Mouse (Mus musculus): ENCODE results near the gene Rnf10. TPM values are rescaled to one million over a fixed set of nuclear protein-coding genes. Genes with fewer than 3 reads are reported as not detected.

Rnf10 gene
- 77.1 and 83.9 TPM in 2 replicates for polyA plus RNA-seq (2014; fragmentation: Nextera tagmentation; extraction: Ambion mirVana)

DNA sequence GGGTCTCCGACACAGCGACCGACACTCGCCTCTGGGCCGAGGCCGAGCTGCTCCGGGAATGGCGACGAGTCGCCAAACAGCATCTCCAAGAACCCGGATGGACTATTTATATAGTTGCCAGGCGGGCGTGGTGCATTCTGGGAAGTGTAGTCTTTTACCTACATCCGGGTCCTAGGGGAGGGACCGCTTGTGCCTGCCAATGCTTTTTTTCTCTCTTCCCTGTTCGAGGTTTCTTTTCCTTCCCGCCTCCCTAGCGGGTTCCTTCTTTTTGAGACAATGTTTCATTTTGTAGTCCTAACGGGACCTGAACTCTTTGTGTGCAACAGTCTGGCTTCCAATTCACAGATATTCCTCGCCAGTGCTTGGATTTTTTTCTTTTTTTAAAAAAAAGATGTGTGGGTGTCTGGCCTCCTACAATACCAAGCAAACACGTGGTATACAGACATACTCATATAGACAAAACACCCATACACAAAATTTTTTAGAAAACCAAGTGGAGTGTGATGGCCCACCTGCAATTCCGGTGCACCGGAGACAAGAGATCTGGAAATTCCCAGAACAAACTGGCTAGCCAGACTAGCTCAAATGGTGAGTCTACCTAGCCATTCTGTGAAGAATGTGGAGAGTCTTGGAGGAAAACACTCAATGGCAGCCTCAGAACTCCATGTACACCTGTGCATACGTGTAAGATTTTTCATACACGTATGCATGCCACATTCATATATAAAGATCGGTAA lies at the start of gene Rnf10:
Rnf10 (minus strand) TSS at position 87 of the 737 bp plus-strand sequence.
- peak; percentile 79 for ATAC-seq (ENCODE audit: insufficient number of reproducible peaks, insufficient read depth, low FRiP score, low read depth)
- Histone ChIP-seq H3K4me2 (ENCODE audit: low read length) (peak within 1 kb of the TSS; percentile 73), H3K9me3 (ENCODE audit: control insufficient read depth, low read length) (no peaks in the 10 kb centered on the region), H3K36me3 (ENCODE audit: control insufficient read depth, insufficient read depth, low read length) (peaks cover 22% of the 10 kb centered on the region), H3K4me1 (ENCODE audit: control insufficient read depth in 2 of 2, insufficient read depth in 2 of 2, low read length in 2 of 2) (peaks cover 5 to 40% of the 10 kb centered on the region in 2 experiments), H3K4me3 (ENCODE audit: control insufficient read depth in 1 of 2, insufficient read depth in 1 of 2, low read depth in 1 of 2, low read length in 2 of 2) (peak within 1 kb of the TSS; percentile 84 to 95), H3K27me3 (ENCODE audit: control insufficient read depth, insufficient read depth, low read length) (no peaks in the 10 kb centered on the region), H3K27ac (replicated peaks in 1 of 2; ENCODE audit: control insufficient read depth in 1 of 2, insufficient read depth in 1 of 2, low read depth in 2 of 2, low read length in 2 of 2) (peak within 1 kb of the TSS; percentile 75 to 83), H3K9ac (ENCODE audit: low read length) (peak within 1 kb of the TSS; percentile 99)
- 13% methylated on average over 26 of the region's 26 CpGs for WGBS

DNA sequence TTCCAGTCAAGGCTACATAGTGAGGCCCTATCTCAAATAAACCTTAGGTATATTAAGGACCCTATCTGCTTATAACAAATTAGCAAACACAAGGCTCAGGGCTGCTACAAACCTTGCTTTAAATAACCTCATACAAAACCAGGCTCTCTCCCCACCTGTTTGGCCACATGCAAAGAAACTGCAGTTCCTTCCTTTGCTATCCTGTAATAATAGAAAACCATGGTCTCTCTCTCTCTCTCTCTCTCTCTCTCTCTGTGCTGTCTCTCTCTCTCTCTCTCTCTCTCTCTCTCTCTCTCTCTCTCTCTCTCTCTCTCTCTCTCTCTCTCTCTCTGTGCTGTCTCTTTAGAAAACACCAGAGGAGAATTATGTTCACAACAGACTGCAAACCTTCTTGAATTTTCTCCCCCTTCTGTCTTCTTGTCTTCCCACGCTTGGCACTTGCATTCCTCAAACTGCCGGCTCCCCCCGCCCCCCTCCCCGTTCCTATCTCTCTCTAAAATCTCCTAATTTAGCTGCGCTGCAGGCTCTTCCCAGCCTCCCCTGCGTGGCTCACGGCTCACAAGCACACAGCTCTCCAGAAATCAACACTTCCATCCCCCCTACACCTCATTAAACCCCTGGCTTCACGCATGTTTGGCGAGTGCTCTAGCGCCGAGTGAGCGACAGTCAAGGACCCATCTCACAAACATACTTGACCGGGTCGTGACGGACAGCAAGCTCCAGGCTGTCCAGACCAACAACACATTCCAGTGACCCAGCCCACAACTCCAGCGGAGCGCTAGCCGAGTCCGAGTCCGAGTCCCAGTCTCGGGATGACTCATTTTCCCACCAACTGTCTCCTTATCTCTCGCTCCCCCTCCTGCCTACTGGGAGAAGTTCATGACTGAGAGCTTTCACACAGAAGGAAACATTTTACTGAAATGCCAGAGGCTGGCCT lies 46.6 kb upstream of the Rnf10 start:
- Histone ChIP-seq H3K9me3 (ENCODE audit: control insufficient read depth, low read length) (no peaks in the 10 kb centered on the region), H3K4me3 (ENCODE audit: control insufficient read depth in 1 of 2, insufficient read depth in 1 of 2, low read depth in 1 of 2, low read length in 2 of 2) (peak overlapping the region; percentile 43 to 45), H3K27me3 (ENCODE audit: control insufficient read depth, insufficient read depth, low read length) (no peaks in the 10 kb centered on the region), H3K4me2 (ENCODE audit: low read length) (peak overlapping the region; percentile 88), H3K27ac (replicated peaks in 1 of 2; ENCODE audit: control insufficient read depth in 1 of 2, insufficient read depth in 1 of 2, low read depth in 2 of 2, low read length in 2 of 2) (peak overlapping the region; percentile 59 to 69), H3K9ac (ENCODE audit: low read length) (peak overlapping the region; percentile 70), H3K4me1 (ENCODE audit: control insufficient read depth in 2 of 2, insufficient read depth in 2 of 2, low read length in 2 of 2) (peaks cover 22 to 23% of the 10 kb centered on the region in 2 experiments), H3K36me3 (ENCODE audit: control insufficient read depth, insufficient read depth, low read length) (no peaks in the 10 kb centered on the region)
- ATAC-seq (ENCODE audit: insufficient number of reproducible peaks, insufficient read depth, low FRiP score, low read depth), result peak; percentile 73
- WGBS, result under 1% methylated on average over 22 of the region's 22 CpGs

DNA sequence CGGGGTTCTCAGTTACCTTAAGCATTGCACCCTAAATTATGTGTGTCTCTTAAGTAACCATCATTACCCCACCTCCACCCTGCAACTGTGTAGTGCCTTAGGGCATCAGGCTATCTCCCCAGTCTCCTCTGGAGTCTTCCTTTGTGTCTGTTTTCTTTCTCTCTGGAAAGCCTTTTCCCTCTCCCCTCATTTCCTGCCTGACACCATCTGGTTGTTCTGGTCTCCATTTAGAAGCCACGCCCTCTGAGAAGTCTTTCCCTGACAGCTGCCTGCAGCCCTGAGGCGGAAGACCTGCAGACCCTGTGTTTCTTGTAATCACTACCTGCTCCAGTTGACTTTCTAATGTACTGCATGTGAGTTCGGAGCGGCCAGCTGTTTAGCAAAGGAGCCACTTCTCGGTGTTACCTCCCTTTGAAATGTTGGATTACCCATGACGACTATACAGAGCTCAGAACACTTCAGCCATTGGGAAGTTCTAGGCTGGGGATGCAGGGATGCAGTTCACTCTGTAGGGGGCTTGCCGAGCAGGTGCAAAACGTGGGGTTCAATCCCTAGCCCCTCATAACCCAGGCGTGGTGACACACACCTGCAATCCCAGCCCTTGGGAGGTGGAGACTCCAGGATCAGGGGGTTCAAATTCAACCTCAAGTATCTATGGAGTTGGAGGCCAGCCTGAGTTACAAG lies 45.1 kb upstream of the Rnf10 start:
- ATAC-seq (ENCODE audit: insufficient number of reproducible peaks, insufficient read depth, low FRiP score, low read depth), result peak; percentile 53; the same call in 1 of the 2 replicates
- Histone ChIP-seq H3K4me2 (ENCODE audit: low read length) (peak overlapping the region; percentile 40), H3K4me3 (ENCODE audit: control insufficient read depth in 1 of 2, insufficient read depth in 1 of 2, low read depth in 1 of 2, low read length in 2 of 2) (no peak overlapping the region), H3K36me3 (ENCODE audit: control insufficient read depth, insufficient read depth, low read length) (no peaks in the 10 kb centered on the region), H3K9me3 (ENCODE audit: control insufficient read depth, low read length) (no peaks in the 10 kb centered on the region), H3K27me3 (ENCODE audit: control insufficient read depth, insufficient read depth, low read length) (no peaks in the 10 kb centered on the region), H3K4me1 (ENCODE audit: control insufficient read depth in 2 of 2, insufficient read depth in 2 of 2, low read length in 2 of 2) (peaks cover 32 to 34% of the 10 kb centered on the region in 2 experiments), H3K27ac (replicated peaks in 1 of 2; ENCODE audit: control insufficient read depth in 1 of 2, insufficient read depth in 1 of 2, low read depth in 2 of 2, low read length in 2 of 2) (peak overlapping the region; percentile 47 to 56; a peak in 3 of 4 replicates), H3K9ac (ENCODE audit: low read length) (no peak overlapping the region)
- WGBS, result 13% methylated on average over 10 of the region's 10 CpGs

DNA sequence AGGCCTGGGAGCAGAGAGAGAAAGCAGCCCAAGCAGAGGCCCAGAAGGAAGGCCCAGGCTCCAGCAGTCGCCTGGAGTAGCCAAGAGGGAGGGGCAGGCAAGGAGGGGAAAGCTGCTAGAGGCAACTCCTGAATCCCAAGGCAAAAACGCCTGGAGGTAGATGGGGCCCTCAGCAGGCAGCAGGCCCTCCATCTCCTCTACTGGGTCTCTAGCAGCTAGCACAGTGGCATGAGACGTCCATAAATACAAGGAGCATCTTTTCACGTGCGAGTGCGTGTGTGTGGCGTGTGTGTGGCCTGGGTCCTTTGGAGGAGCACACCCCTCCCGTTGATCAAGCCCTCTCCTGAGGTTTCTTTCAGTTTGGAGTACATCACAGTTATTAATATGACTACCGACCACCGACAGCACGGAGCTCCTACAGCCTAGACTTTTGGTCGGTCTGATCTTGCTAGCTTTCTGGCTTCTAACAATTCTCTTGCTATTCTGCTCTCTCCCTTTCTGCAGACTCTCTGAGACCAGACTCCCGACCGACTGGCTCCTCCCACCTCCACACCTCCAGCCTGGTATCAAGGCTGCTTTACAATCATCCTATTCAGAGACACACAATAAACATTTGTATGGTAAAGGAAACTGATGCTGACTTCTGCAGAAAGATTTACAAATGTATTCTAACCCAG lies 44.4 kb upstream of the Rnf10 start:
- peak overlapping the region; percentile 26; the same call in 1 of the 2 replicates for H3K9ac ChIP-seq (ENCODE audit: low read length)
- H3K9me3 ChIP-seq (ENCODE audit: control insufficient read depth, low read length), result no peaks in the 10 kb centered on the region
- H3K4me3 ChIP-seq (ENCODE audit: control insufficient read depth in 1 of 2, insufficient read depth in 1 of 2, low read depth in 1 of 2, low read length in 2 of 2), result no peak overlapping the region
- ATAC-seq (ENCODE audit: insufficient number of reproducible peaks, insufficient read depth, low FRiP score, low read depth), result no peak
- H3K4me1 ChIP-seq (ENCODE audit: control insufficient read depth in 2 of 2, insufficient read depth in 2 of 2, low read length in 2 of 2), result peaks cover 35 to 39% of the 10 kb centered on the region in 2 experiments
- peak overlapping the region; percentile 47 to 56; a peak in 3 of 4 replicates for H3K27ac ChIP-seq (replicated peaks in 1 of 2; ENCODE audit: control insufficient read depth in 1 of 2, insufficient read depth in 1 of 2, low read depth in 2 of 2, low read length in 2 of 2)
- H3K4me2 ChIP-seq (ENCODE audit: low read length), result peak overlapping the region; percentile 40
- 14% methylated on average over 14 of the region's 14 CpGs for WGBS
- H3K36me3 ChIP-seq (ENCODE audit: control insufficient read depth, insufficient read depth, low read length), result no peaks in the 10 kb centered on the region
- no peaks in the 10 kb centered on the region for H3K27me3 ChIP-seq (ENCODE audit: control insufficient read depth, insufficient read depth, low read length)

DNA sequence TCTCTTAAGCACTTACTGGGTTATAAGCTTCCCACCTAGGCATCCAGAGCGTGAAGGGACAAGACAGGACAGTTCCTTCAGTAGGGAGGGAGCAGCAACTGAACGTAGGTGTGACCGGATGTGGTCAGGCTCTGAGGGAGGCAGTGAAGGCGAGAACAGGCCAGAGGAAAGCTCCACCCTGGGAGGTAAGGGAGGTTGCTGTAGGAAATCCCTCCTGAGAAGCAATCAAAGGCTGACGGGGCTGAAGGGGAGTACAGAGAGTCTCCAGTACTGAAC lies 40.9 kb upstream of the Rnf10 start:
- ATAC-seq (ENCODE audit: insufficient number of reproducible peaks, insufficient read depth, low FRiP score, low read depth), result no peak

DNA sequence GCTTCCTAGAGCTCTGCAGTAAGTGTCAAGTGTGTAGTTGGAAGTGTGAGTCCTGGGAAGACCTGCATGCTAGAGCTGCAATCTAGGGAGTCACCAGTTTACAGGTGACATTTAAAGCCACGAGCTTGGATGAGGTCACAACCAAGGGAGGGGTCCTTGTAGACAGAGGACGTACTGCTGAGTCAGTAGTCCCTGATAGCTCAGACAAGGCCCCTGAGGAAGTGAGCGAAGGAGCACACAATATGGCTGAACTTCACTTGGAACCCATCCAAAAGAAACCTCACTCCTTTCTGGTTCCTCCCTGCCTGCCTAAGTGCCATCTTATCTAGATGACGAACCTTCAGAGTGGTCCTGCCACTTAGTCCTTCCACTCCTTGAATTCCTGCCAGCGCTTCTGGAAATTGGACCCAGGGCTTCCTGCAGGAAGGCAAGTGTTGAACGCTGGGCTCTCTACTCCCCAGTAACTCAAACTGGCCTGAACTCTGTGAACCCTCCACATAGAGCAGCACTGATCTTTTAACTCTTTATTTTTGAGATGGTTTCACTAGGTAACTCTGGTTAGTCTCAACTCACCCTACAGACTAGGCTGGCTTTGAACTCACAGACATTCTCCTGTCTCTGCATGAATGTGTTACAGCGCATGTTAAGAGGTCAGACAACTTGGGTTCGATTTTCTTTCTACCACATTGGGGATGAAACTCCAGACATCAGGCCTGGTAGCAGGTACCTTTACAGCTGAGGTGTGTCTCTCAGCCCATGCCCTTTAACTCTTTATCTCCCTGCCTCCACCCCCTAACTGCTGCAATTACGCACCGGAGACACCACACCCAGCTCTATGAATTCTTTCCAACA lies 40.3 kb upstream of the Rnf10 start:
- H3K27ac ChIP-seq (replicated peaks in 1 of 2; ENCODE audit: control insufficient read depth in 1 of 2, insufficient read depth in 1 of 2, low read depth in 2 of 2, low read length in 2 of 2), result peak overlapping the region; percentile 28 to 41; a peak in 2 of 4 replicates
- H3K9me3 ChIP-seq (ENCODE audit: control insufficient read depth, low read length), result no peaks in the 10 kb centered on the region
- H3K9ac ChIP-seq (ENCODE audit: low read length), result no peak overlapping the region
- H3K4me3 ChIP-seq (ENCODE audit: control insufficient read depth in 1 of 2, insufficient read depth in 1 of 2, low read depth in 1 of 2, low read length in 2 of 2), result no peak overlapping the region
- no peak overlapping the region for H3K4me2 ChIP-seq (ENCODE audit: low read length)
- H3K27me3 ChIP-seq (ENCODE audit: control insufficient read depth, insufficient read depth, low read length), result no peaks in the 10 kb centered on the region
- peaks cover 27 to 32% of the 10 kb centered on the region in 2 experiments for H3K4me1 ChIP-seq (ENCODE audit: control insufficient read depth in 2 of 2, insufficient read depth in 2 of 2, low read length in 2 of 2)
- 41% methylated on average over 10 of the region's 10 CpGs for WGBS
- H3K36me3 ChIP-seq (ENCODE audit: control insufficient read depth, insufficient read depth, low read length), result no peaks in the 10 kb centered on the region
- ATAC-seq (ENCODE audit: insufficient number of reproducible peaks, insufficient read depth, low FRiP score, low read depth), result no peak

More for the DNA sequence above, 40.9 kb upstream of the Rnf10 start:
- Histone ChIP-seq H3K36me3 (ENCODE audit: control insufficient read depth, insufficient read depth, low read length) (no peaks in the 10 kb centered on the region), H3K4me3 (ENCODE audit: control insufficient read depth in 1 of 2, insufficient read depth in 1 of 2, low read depth in 1 of 2, low read length in 2 of 2) (no peak overlapping the region), H3K27ac (replicated peaks in 1 of 2; ENCODE audit: control insufficient read depth in 1 of 2, insufficient read depth in 1 of 2, low read depth in 2 of 2, low read length in 2 of 2) (0 out of 4 replicates have a peak overlapping the region, but pooled peaks of 1 of the 2 experiments have one; percentile 41), H3K4me1 (ENCODE audit: control insufficient read depth in 2 of 2, insufficient read depth in 2 of 2, low read length in 2 of 2) (peaks cover 28 to 35% of the 10 kb centered on the region in 2 experiments), H3K9me3 (ENCODE audit: control insufficient read depth, low read length) (no peaks in the 10 kb centered on the region), H3K9ac (ENCODE audit: low read length) (no peak overlapping the region), H3K27me3 (ENCODE audit: control insufficient read depth, insufficient read depth, low read length) (no peaks in the 10 kb centered on the region), H3K4me2 (ENCODE audit: low read length) (no peak overlapping the region)
- 45% methylated on average over 5 of the region's 5 CpGs for WGBS
